Mouse (Mus musculus) forebrain, postnatal 0 days (tissue): ENCODE results near the gene Mink1. TPM values are rescaled to one million over a fixed set of nuclear protein-coding genes. Genes with fewer than 3 reads are reported as not detected.

Experiments used
- ATAC-seq: fragments of 200-750 bp; cut with Nextera tagmentation; 2 replicates; pipeline ENCODE4 v1.8.0; 2017; ENCODE audit warnings: mild to moderate bottlenecking, moderate library complexity
- DNase-seq: peaks from one replicate; pipeline ENCODE4 v3.0.0-alpha.2; 2015
- H3K27ac ChIP-seq: fragments of 300-500 bp; sonication (generic); 2 replicates; pipeline ENCODE4 v1.5.1; 2014; ENCODE audit warnings: low read depth, mild to moderate bottlenecking, antibody characterized with exemption, low read length, moderate library complexity, mixed read lengths
- H3K27me3 ChIP-seq: fragments of 300-500 bp; sonication (generic); 2 replicates; pipeline ENCODE4 v1.6.1; 2014; ENCODE audit warnings: mild to moderate bottlenecking, low read length, mixed read lengths; ENCODE audit not compliant: insufficient read depth
- H3K36me3 ChIP-seq: fragments of 300-500 bp; sonication (generic); 2 replicates; pipeline ENCODE4 v1.6.1; 2014; ENCODE audit warnings: mild to moderate bottlenecking, moderate library complexity; ENCODE audit not compliant: insufficient read depth
- H3K4me1 ChIP-seq: fragments of 300-500 bp; sonication (generic); 2 replicates; pipeline ENCODE4 v1.6.1; 2014; ENCODE audit warnings: antibody characterized with exemption; ENCODE audit not compliant: insufficient read depth
- H3K4me2 ChIP-seq: fragments of 300-500 bp; sonication (generic); 2 replicates; pipeline ENCODE4 v1.6.1; 2014; ENCODE audit warnings: low read depth, mild to moderate bottlenecking, moderate library complexity
- H3K4me3 ChIP-seq: fragments of 300-500 bp; sonication (generic); 2 replicates; pipeline ENCODE4 v1.5.1; 2014; ENCODE audit warnings: low read depth, low read length, mixed read lengths
- H3K9ac ChIP-seq: fragments of 300-500 bp; sonication (generic); 2 replicates; pipeline ENCODE4 v1.6.1; 2014; ENCODE audit warnings: mild to moderate bottlenecking
- H3K9me3 ChIP-seq: fragments of 300-500 bp; sonication (generic); 2 replicates; pipeline ENCODE4 v1.6.1; 2016; ENCODE audit warnings: low read length
- CTCF ChIP-seq: sonication (generic); IDR thresholded peaks from 2 replicates; pipeline ENCODE4 v1.5.1; 2016; ENCODE audit warnings: antibody characterized with exemption, control low read depth, low read depth
- WGBS: fragments of 180-500 bp; shearing (Covaris S2); extraction: QIAGEN DNeasy Blood & Tissue Kit; methylation state at CpG from one replicate; pipeline ENCODE4 v1.1.7; 2014; 5-methylcytosine and 5-hydroxymethylcytosine counted together
- polyA plus RNA-seq: library from polyadenylated mRNA; unstranded; fragments of >200 nt; fragmentation: Nextera tagmentation; extraction: Ambion mirVana; gene quantifications from 2 replicates; pipeline ENCODE4 v1.2.1, GENCODE M21; 2015
- total RNA-seq: library from RNA; depleted of rRNA; stranded (reverse); fragments of >200 nt; gene quantifications from 2 replicates; pipeline ENCODE4 v1.2.3, GENCODE M21; 2014

Gene Mink1
- total and polyA plus RNA-seq, 2 experiments from 2014 or later: 15.0 to 81.2 TPM

- Histone ChIP-seq H3K27me3 (no peaks in the 10 kb centered on the region), H3K4me1 (no peaks in the 10 kb centered on the region), H3K9me3 (no peaks in the 10 kb centered on the region), H3K4me3 (no peak overlapping the region), H3K36me3 (peaks cover 79% of the 10 kb centered on the region), H3K9ac (no peak overlapping the region), H3K4me2 (no peak overlapping the region), H3K27ac (no peak overlapping the region)
- WGBS: 85% methylated on average over 12 of the region's 12 CpGs
- DNase-seq: no peak
- no peak for ATAC-seq
- TF ChIP-seq CTCF: no peak
Measured at GRCm38 (mm10) chr11:70606717-70607116, 44.0 kb downstream of the Mink1 start.

GRCm38 (mm10) chr11:70607611-70608010, 44.9 kb downstream of the Mink1 start:
- ATAC-seq (no peak), DNase-seq (no peak)
- Histone ChIP-seq H3K4me1 (no peaks in the 10 kb centered on the region), H3K36me3 (peaks cover 78% of the 10 kb centered on the region), H3K27me3 (no peaks in the 10 kb centered on the region), H3K9me3 (no peaks in the 10 kb centered on the region), H3K4me3 (no peak overlapping the region), H3K9ac (no peak overlapping the region), H3K4me2 (no peak overlapping the region), H3K27ac (no peak overlapping the region)
- WGBS: 91% methylated on average over 9 of the region's 9 CpGs
- no peak for TF ChIP-seq CTCF

GRCm38 (mm10) chr11:70608381-70609066, 45.8 kb downstream of the Mink1 start:
- no peak overlapping the region for H3K27ac ChIP-seq
- no peaks in the 10 kb centered on the region for H3K9me3 ChIP-seq
- peak; percentile 51 for TF ChIP-seq CTCF
- H3K4me1 ChIP-seq: no peaks in the 10 kb centered on the region
- H3K9ac ChIP-seq: no peak overlapping the region
- H3K4me2 ChIP-seq: no peak overlapping the region
- 87% methylated on average over 25 of the region's 26 CpGs for WGBS
- DNase-seq (no peak), ATAC-seq (no peak)
- H3K4me3 ChIP-seq: no peak overlapping the region
- H3K27me3 ChIP-seq: no peaks in the 10 kb centered on the region
- peaks cover 81% of the 10 kb centered on the region for H3K36me3 ChIP-seq

- 89% methylated on average over 4 of the region's 4 CpGs for WGBS
- H3K27me3 ChIP-seq: no peaks in the 10 kb centered on the region
- H3K4me3 ChIP-seq: no peak overlapping the region
- no peaks in the 10 kb centered on the region for H3K9me3 ChIP-seq
- no peak overlapping the region for H3K27ac ChIP-seq
- no peak for DNase-seq
- no peak overlapping the region for H3K4me2 ChIP-seq
- H3K36me3 ChIP-seq: peaks cover 62% of the 10 kb centered on the region
- H3K9ac ChIP-seq: no peak overlapping the region
- no peaks in the 10 kb centered on the region for H3K4me1 ChIP-seq
- no peak; the same call in 1 of the 2 replicates for TF ChIP-seq CTCF
- no peak; the same call in 1 of the 2 replicates for ATAC-seq
Measured at GRCm38 (mm10) chr11:70610752-70611151, 48.1 kb downstream of the Mink1 start.

GRCm38 (mm10) chr11:70612505-70612904, 49.8 kb downstream of the Mink1 start:
- Histone ChIP-seq H3K9ac (no peak overlapping the region), H3K36me3 (peaks cover 46% of the 10 kb centered on the region), H3K9me3 (no peaks in the 10 kb centered on the region), H3K4me2 (no peak overlapping the region), H3K27ac (no peak overlapping the region), H3K4me3 (no peak overlapping the region), H3K4me1 (no peaks in the 10 kb centered on the region), H3K27me3 (no peaks in the 10 kb centered on the region)
- WGBS: 82% methylated on average over 7 of the region's 7 CpGs
- DNase-seq: no peak
- peak; percentile 39 for TF ChIP-seq CTCF
- ATAC-seq: no peak

GRCm38 (mm10) chr11:70615074-70615473, 52.4 kb downstream of the Mink1 start:
- peak overlapping the region; percentile 14; the same call in 1 of the 2 replicates for H3K4me3 ChIP-seq
- peaks cover 24% of the 10 kb centered on the region for H3K36me3 ChIP-seq
- H3K4me2 ChIP-seq: peak overlapping the region; percentile 42
- no peaks in the 10 kb centered on the region for H3K4me1 ChIP-seq
- ATAC-seq (peak; percentile 47), DNase-seq (peak; percentile 26)
- H3K27ac ChIP-seq: no peak overlapping the region
- H3K27me3 ChIP-seq: no peaks in the 10 kb centered on the region
- WGBS: 4% methylated on average over 17 of the region's 17 CpGs
- H3K9me3 ChIP-seq: no peaks in the 10 kb centered on the region
- H3K9ac ChIP-seq: no peak overlapping the region
- TF ChIP-seq CTCF: 0 out of 2 replicates have a peak, but pooled peaks have one; percentile 7

GRCm38 (mm10) chr11:70615516-70616093, 52.9 kb downstream of the Mink1 start, which contains the start of gene 4930544D05Rik:
Gene 4930544D05Rik (plus strand): TSS chr11:70615848.
- Histone ChIP-seq H3K36me3 (peaks cover 20% of the 10 kb centered on the region), H3K4me3 (peak within 1 kb of the TSS; percentile 14; the same call in 1 of the 2 replicates), H3K4me1 (no peaks in the 10 kb centered on the region), H3K27me3 (no peaks in the 10 kb centered on the region), H3K4me2 (peak within 1 kb of the TSS; percentile 42), H3K9me3 (no peaks in the 10 kb centered on the region), H3K9ac (no peak within 1 kb of the TSS), H3K27ac (no peak within 1 kb of the TSS)
- no peak for TF ChIP-seq CTCF
- DNase-seq: peak; percentile 20
- peak; percentile 26 for ATAC-seq
- 15% methylated on average over 21 of the region's 21 CpGs for WGBS
